In genomic region chr9:95125683-95126082, GRCm38 (mm10) we compare ENCODE assay signal across 15 mouse cellular contexts.
"Had no signal": no experiment of that assay in that cellular context is flagged by ENCODE, and none has a peak within 500 bp of the region (broad histone marks: within the 10 kb centered on the region; RNA-seq: fewer than 3 reads in every experiment).

No protein-coding gene starts in this region.

- H3K27ac ChIP-seq: liver, embryonic 15.5 days; macrophage; midbrain, embryonic 15.5 days; neural tube, embryonic 12.5 days had no signal

- ATAC-seq: midbrain, embryonic 15.5 days had no signal

- H3K4me3 ChIP-seq: liver, embryonic 15.5 days; megakaryocyte, embryonic 14.5 days; midbrain, embryonic 15.5 days; neural tube, embryonic 12.5 days had no signal

- DNase-seq: kidney, adult 18-20 months; kidney, postnatal 10 days; lung, adult 2 months; lung, postnatal 14 days; right cerebral cortex, postnatal 4 days; spleen, adult 18-20 months; thymus, adult 18-20 months; thymus, postnatal 14 days had no signal

- H3K4me1 ChIP-seq: liver, embryonic 15.5 days; neural tube, embryonic 12.5 days had no signal

- H3K36me3 ChIP-seq: liver, embryonic 15.5 days; midbrain, embryonic 15.5 days; neural tube, embryonic 12.5 days had no signal

- H3K9ac ChIP-seq: liver, embryonic 15.5 days; midbrain, embryonic 15.5 days; neural tube, embryonic 12.5 days had no signal

- H3K9me3 ChIP-seq: liver, embryonic 15.5 days; megakaryocyte, embryonic 14.5 days; midbrain, embryonic 15.5 days; neural tube, embryonic 12.5 days had no signal

- H3K4me2 ChIP-seq: liver, embryonic 11.5 days; liver, embryonic 15.5 days; midbrain, embryonic 11.5 days; midbrain, embryonic 15.5 days; neural tube, embryonic 12.5 days had no signal

- H3K27me3 ChIP-seq: liver, embryonic 15.5 days; megakaryocyte, embryonic 14.5 days; midbrain, embryonic 15.5 days; neural tube, embryonic 12.5 days had no signal
